Mouse (Mus musculus): Measurements from ENCODE around the gene Rpl18. TPM values are rescaled to one million over a fixed set of nuclear protein-coding genes. Genes with fewer than 3 reads are reported as not detected.

The Rpl18 gene
- polyA plus RNA-seq, 1 experiment from 2014 or later, result 579 TPM

- no peak overlapping the region for H3K4me3 ChIP-seq (replicated peaks; ENCODE audit: low read length)
- no peaks in the 10 kb centered on the region for H3K9me3 ChIP-seq (ENCODE audit: control insufficient read depth, low read length)
- 6% methylated on average over 9 of the region's 9 CpGs for WGBS
These were observed 24.0 kb downstream of the Rpl18 start for GRCm38 (mm10) chr7:45739162-45739763.

GRCm38 (mm10) chr7:45739820-45740219 is 24.6 kb downstream of the Rpl18 start:
- 76% methylated on average over 10 of the region's 10 CpGs for WGBS
- ATAC-seq, result 0 out of 2 replicates have a peak, but pooled peaks have one; percentile 3

More at GRCm38 (mm10) chr7:45739162-45739763, 24.0 kb downstream of the Rpl18 start:
- Histone ChIP-seq H3K4me1 (replicated peaks; ENCODE audit: control insufficient read depth, insufficient read depth, low read length) (peaks cover 2% of the 10 kb centered on the region; the same call in 1 of the 2 replicates), H3K27ac (ENCODE audit: low read length) (no peak overlapping the region), H3K36me3 (ENCODE audit: control insufficient read depth, insufficient read depth) (no peaks in the 10 kb centered on the region), H3K9ac (replicated peaks; ENCODE audit: low read depth, low read length) (no peak overlapping the region), H3K27me3 (replicated peaks; ENCODE audit: control insufficient read depth, insufficient read depth, low read length) (no peaks in the 10 kb centered on the region), H3K4me2 (ENCODE audit: low read length) (no peak overlapping the region)
- ATAC-seq, result peak; percentile 93

GRCm38 (mm10) chr7:45741308-45741707 is 26.1 kb downstream of the Rpl18 start:
- Histone ChIP-seq H3K27ac (ENCODE audit: low read length) (no peak overlapping the region), H3K4me2 (ENCODE audit: low read length) (no peak overlapping the region), H3K4me3 (replicated peaks; ENCODE audit: low read length) (no peak overlapping the region), H3K27me3 (replicated peaks; ENCODE audit: control insufficient read depth, insufficient read depth, low read length) (no peaks in the 10 kb centered on the region), H3K4me1 (replicated peaks; ENCODE audit: control insufficient read depth, insufficient read depth, low read length) (peaks cover 2% of the 10 kb centered on the region; the same call in 1 of the 2 replicates), H3K9me3 (ENCODE audit: control insufficient read depth, low read length) (no peaks in the 10 kb centered on the region), H3K36me3 (ENCODE audit: control insufficient read depth, insufficient read depth) (no peaks in the 10 kb centered on the region), H3K9ac (replicated peaks; ENCODE audit: low read depth, low read length) (no peak overlapping the region)
- no peak for ATAC-seq
- WGBS, result 86% methylated on average over 12 of the region's 12 CpGs

More at GRCm38 (mm10) chr7:45739820-45740219, 24.6 kb downstream of the Rpl18 start:
- no peaks in the 10 kb centered on the region for H3K9me3 ChIP-seq (ENCODE audit: control insufficient read depth, low read length)
- no peak overlapping the region for H3K9ac ChIP-seq (replicated peaks; ENCODE audit: low read depth, low read length)
- no peak overlapping the region for H3K4me2 ChIP-seq (ENCODE audit: low read length)
- H3K27ac ChIP-seq (ENCODE audit: low read length), result no peak overlapping the region
- peaks cover 2% of the 10 kb centered on the region; the same call in 1 of the 2 replicates for H3K4me1 ChIP-seq (replicated peaks; ENCODE audit: control insufficient read depth, insufficient read depth, low read length)
- no peaks in the 10 kb centered on the region for H3K36me3 ChIP-seq (ENCODE audit: control insufficient read depth, insufficient read depth)
- no peaks in the 10 kb centered on the region for H3K27me3 ChIP-seq (replicated peaks; ENCODE audit: control insufficient read depth, insufficient read depth, low read length)
- H3K4me3 ChIP-seq (replicated peaks; ENCODE audit: low read length), result no peak overlapping the region

GRCm38 (mm10) chr7:45741777-45742176 is 26.5 kb downstream of the Rpl18 start:
- Histone ChIP-seq H3K36me3 (ENCODE audit: control insufficient read depth, insufficient read depth) (no peaks in the 10 kb centered on the region), H3K9me3 (ENCODE audit: control insufficient read depth, low read length) (no peaks in the 10 kb centered on the region), H3K4me1 (replicated peaks; ENCODE audit: control insufficient read depth, insufficient read depth, low read length) (peaks cover 2% of the 10 kb centered on the region; the same call in 1 of the 2 replicates), H3K27me3 (replicated peaks; ENCODE audit: control insufficient read depth, insufficient read depth, low read length) (no peaks in the 10 kb centered on the region), H3K4me2 (ENCODE audit: low read length) (peak overlapping the region; percentile 37), H3K4me3 (replicated peaks; ENCODE audit: low read length) (peak overlapping the region; percentile 17), H3K27ac (ENCODE audit: low read length) (no peak overlapping the region), H3K9ac (replicated peaks; ENCODE audit: low read depth, low read length) (no peak overlapping the region)
- 30% methylated on average over 11 of the region's 11 CpGs for WGBS
- peak; percentile 37; the same call in 1 of the 2 replicates for ATAC-seq

- H3K27me3 ChIP-seq (replicated peaks; ENCODE audit: control insufficient read depth, insufficient read depth, low read length), result no peaks in the 10 kb centered on the region
- peak overlapping the region; percentile 37 for H3K4me2 ChIP-seq (ENCODE audit: low read length)
- no peaks in the 10 kb centered on the region for H3K36me3 ChIP-seq (ENCODE audit: control insufficient read depth, insufficient read depth)
- ATAC-seq, result no peak
- no peak overlapping the region for H3K27ac ChIP-seq (ENCODE audit: low read length)
- H3K9me3 ChIP-seq (ENCODE audit: control insufficient read depth, low read length), result no peaks in the 10 kb centered on the region
- H3K4me1 ChIP-seq (replicated peaks; ENCODE audit: control insufficient read depth, insufficient read depth, low read length), result peaks cover 2% of the 10 kb centered on the region; the same call in 1 of the 2 replicates
- peak overlapping the region; percentile 17 for H3K4me3 ChIP-seq (replicated peaks; ENCODE audit: low read length)
- 31% methylated on average over 19 of the region's 19 CpGs for WGBS
- H3K9ac ChIP-seq (replicated peaks; ENCODE audit: low read depth, low read length), result no peak overlapping the region
These were observed 27.1 kb downstream of the Rpl18 start for GRCm38 (mm10) chr7:45742338-45742737.

DNA sequence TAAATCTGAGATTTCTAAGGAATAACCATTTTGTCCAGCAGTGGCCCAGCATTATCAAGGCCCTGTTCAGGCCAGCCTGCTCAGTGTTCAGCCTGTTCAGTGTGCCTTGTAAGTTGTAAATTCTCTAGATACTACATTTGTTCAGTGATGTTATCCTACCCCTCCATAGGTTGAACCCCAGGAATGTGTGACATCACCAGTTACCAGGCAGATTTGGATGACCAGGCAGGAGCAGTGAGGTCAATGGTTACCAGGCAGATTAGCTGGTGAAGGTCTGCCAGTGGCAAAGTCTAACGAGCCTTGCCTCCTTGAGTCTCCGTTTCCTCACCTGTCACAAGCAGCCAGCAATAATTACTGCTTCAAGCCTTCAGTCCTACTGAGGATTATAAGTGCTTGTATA is 29.1 kb downstream of the Rpl18 start:
- WGBS, result 25% methylated on average over 2 of the region's 2 CpGs

DNA sequence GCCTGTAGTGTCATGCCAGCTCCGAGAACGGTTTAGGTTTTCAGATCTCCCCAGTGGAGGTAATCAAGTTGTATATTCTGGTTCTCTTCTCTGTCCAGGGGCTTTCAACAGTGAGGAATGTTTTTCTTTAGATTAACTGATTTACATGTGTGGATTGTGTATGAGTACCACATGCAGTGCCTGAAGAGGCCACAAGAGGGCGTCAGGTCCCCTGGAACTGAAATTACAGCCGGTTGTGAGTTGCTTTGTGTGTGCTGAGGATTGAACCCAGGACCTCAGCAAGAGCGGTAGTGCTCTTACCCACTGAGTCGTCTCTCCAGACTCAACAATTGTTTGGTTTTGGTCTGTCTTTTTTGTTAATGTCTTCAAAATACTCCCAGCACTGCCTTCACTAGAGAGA is 31.3 kb downstream of the Rpl18 start:
- no peak overlapping the region for H3K4me2 ChIP-seq (ENCODE audit: low read length)
- no peak for ATAC-seq
- WGBS, result 68% methylated on average over 6 of the region's 6 CpGs
- H3K27me3 ChIP-seq (replicated peaks; ENCODE audit: control insufficient read depth, insufficient read depth, low read length), result no peaks in the 10 kb centered on the region
- H3K36me3 ChIP-seq (ENCODE audit: control insufficient read depth, insufficient read depth), result no peaks in the 10 kb centered on the region
- H3K9me3 ChIP-seq (ENCODE audit: control insufficient read depth, low read length), result no peaks in the 10 kb centered on the region
- H3K9ac ChIP-seq (replicated peaks; ENCODE audit: low read depth, low read length), result no peak overlapping the region
- H3K4me1 ChIP-seq (replicated peaks; ENCODE audit: control insufficient read depth, insufficient read depth, low read length), result peaks cover 6% of the 10 kb centered on the region
- no peak overlapping the region for H3K27ac ChIP-seq (ENCODE audit: low read length)
- no peak overlapping the region for H3K4me3 ChIP-seq (replicated peaks; ENCODE audit: low read length)

More for the DNA sequence above, 29.1 kb downstream of the Rpl18 start:
- Histone ChIP-seq H3K4me3 (replicated peaks; ENCODE audit: low read length) (no peak overlapping the region), H3K9me3 (ENCODE audit: control insufficient read depth, low read length) (no peaks in the 10 kb centered on the region), H3K4me2 (ENCODE audit: low read length) (no peak overlapping the region), H3K27me3 (replicated peaks; ENCODE audit: control insufficient read depth, insufficient read depth, low read length) (no peaks in the 10 kb centered on the region), H3K27ac (ENCODE audit: low read length) (no peak overlapping the region), H3K4me1 (replicated peaks; ENCODE audit: control insufficient read depth, insufficient read depth, low read length) (peaks cover 2% of the 10 kb centered on the region), H3K9ac (replicated peaks; ENCODE audit: low read depth, low read length) (no peak overlapping the region), H3K36me3 (ENCODE audit: control insufficient read depth, insufficient read depth) (no peaks in the 10 kb centered on the region)
- no peak for ATAC-seq

GRCm38 (mm10) chr7:45747450-45747849 is 32.2 kb downstream of the Rpl18 start:
- Histone ChIP-seq H3K9me3 (ENCODE audit: control insufficient read depth, low read length) (no peaks in the 10 kb centered on the region), H3K27me3 (replicated peaks; ENCODE audit: control insufficient read depth, insufficient read depth, low read length) (no peaks in the 10 kb centered on the region), H3K4me2 (ENCODE audit: low read length) (no peak overlapping the region), H3K36me3 (ENCODE audit: control insufficient read depth, insufficient read depth) (no peaks in the 10 kb centered on the region), H3K4me1 (replicated peaks; ENCODE audit: control insufficient read depth, insufficient read depth, low read length) (peaks cover 4% of the 10 kb centered on the region), H3K27ac (ENCODE audit: low read length) (no peak overlapping the region), H3K9ac (replicated peaks; ENCODE audit: low read depth, low read length) (no peak overlapping the region), H3K4me3 (replicated peaks; ENCODE audit: low read length) (no peak overlapping the region)
- 85% methylated on average over 5 of the region's 5 CpGs for WGBS
- ATAC-seq, result no peak

DNA sequence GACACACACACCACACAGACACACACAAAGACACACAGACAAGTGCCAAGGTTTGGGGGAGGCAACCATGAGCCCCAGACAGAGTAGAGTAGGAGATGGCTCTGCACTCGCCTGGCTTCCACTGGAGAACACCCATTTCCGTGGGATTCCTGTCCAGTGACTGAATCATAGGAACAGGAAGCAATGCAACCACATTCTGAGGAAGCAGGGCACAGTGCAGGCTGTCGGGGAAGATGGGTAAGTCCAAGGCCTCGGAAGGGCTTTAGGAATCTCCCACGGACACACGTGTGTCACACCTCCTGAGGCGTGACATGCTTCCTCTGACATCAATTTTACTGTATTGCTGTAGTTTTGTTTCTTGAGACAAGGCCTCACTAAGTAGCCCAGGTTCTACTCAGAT is 32.9 kb downstream of the Rpl18 start:
- no peaks in the 10 kb centered on the region for H3K27me3 ChIP-seq (replicated peaks; ENCODE audit: control insufficient read depth, insufficient read depth, low read length)
- no peaks in the 10 kb centered on the region for H3K36me3 ChIP-seq (ENCODE audit: control insufficient read depth, insufficient read depth)
- no peak overlapping the region for H3K4me2 ChIP-seq (ENCODE audit: low read length)
- no peak overlapping the region for H3K9ac ChIP-seq (replicated peaks; ENCODE audit: low read depth, low read length)
- H3K4me3 ChIP-seq (replicated peaks; ENCODE audit: low read length), result no peak overlapping the region
- 79% methylated on average over 7 of the region's 7 CpGs for WGBS
- peaks cover 4% of the 10 kb centered on the region for H3K4me1 ChIP-seq (replicated peaks; ENCODE audit: control insufficient read depth, insufficient read depth, low read length)
- no peak for ATAC-seq
- no peaks in the 10 kb centered on the region for H3K9me3 ChIP-seq (ENCODE audit: control insufficient read depth, low read length)
- H3K27ac ChIP-seq (ENCODE audit: low read length), result no peak overlapping the region
